Mouse (Mus musculus) central nervous system, embryonic 14 days (tissue): ENCODE data around the gene Tor1aip2. TPM values are rescaled to one million over a fixed set of nuclear protein-coding genes. Genes with fewer than 3 reads are reported as not detected.

ENCODE experiments used
- polyA plus RNA-seq: library from polyadenylated mRNA; depleted of rRNA; stranded (reverse); fragments of >200 nt; gene quantifications from 2 replicates; pipeline ENCODE4 v1.2.3, GENCODE M21; 2012; rRNA removed

The Tor1aip2 gene
- 58.6 and 59.3 TPM in 2 replicates for polyA plus RNA-seq

DNA sequence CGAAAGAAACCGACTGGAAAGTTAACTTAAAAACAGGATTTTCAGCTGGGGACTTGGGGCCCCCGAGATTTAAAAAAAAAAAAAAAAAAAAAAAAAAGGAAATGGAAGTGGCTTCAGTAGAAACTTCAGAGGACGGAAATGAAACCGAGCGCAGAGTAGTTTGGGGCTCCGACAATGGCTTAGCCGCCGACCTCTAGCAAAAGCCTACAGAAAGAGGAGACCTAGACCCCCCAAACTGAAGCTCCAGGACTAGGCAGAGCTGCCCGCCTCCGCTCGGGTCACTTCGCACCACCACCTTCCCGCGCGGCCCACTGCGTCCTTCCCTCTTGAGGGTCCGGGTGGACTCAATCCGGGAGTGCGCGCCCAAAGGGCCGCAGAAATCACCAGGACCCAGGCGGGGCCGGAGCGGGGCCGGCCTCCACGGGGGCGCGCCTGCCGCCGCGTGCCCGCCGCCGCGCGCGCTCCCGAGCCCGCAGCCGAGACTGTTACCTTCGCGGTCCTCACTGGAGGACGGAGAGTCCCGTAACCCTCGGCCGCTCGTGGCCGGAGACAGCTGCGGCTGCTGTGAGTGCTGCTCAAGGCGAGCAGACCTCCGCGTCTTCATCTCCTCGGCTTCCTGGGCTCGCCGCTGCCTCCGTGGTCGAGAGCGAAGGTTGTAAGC lies at the start of gene Tor1aip2:
TSS of gene Tor1aip2 (plus strand) at position 135 of the 661 bp plus-strand sequence.

DNA sequence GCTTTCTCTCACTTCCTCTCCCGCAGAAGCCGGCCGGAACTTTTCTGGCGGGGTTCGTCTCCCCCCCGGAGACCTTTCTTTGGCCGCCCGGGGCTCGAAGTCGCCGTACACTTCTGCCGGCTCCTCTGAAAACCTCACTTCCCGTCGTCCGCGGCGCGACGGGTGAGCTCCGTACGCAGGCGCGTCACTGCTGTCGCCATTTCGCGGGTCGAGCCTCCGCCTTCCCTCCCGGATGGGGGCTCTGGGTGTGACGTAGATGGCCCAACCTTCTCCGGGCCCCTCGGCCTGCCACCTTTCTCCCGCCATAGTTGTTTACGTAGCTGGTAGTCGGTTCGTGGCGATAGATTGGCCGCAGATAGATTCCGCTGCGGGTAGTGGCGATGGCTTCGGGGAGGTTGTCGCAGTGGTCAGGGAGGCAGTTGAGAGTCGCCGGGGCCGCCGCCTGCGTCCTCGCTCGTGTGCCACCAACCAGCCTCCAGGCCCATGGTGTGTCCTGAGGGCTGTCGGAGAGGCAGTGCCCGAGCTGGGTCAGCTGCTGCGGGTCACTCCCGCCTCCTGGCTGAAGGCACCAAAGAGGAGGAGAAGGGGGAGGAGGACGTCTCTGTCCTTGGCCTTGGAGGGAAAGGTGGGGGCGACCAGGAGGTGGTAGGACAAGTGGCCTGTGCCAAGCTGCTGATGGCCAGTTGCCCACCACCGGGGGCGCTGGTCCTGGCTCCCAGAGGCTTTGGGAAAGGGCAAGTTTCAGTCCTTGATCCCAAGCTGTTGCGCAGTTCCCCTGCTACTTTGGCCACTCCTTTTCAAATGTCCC lies 931 bp downstream of the Tor1aip2 start, which contains the start of gene Tor1aip1:
TSS of gene Tor1aip1 (minus strand) at position 551 of the 808 bp plus-strand sequence.

Other genes with a start within 250 kb of the Tor1aip2 start
- gene Qsox1, start 222.5 kb upstream of the Tor1aip2 start, polyA plus RNA-seq: 31.7 and 38.4 TPM in 2 replicates
- gene Cep350, start 62.1 kb upstream of the Tor1aip2 start, polyA plus RNA-seq: 12.0 and 12.1 TPM in 2 replicates
- gene Tor1aip1, start 1.1 kb downstream of the Tor1aip2 start, polyA plus RNA-seq: 17.3 and 18.6 TPM in 2 replicates
- gene Fam163a, start 169.6 kb downstream of the Tor1aip2 start, polyA plus RNA-seq: 2.1 and 2.8 TPM in 2 replicates